Mouse (Mus musculus) ES-Bruce4 (cell line): ENCODE measurements around the gene Adgrl1. TPM values are rescaled to one million over a fixed set of nuclear protein-coding genes. Genes with fewer than 3 reads are reported as not detected.
A peak's percentile ranks its signal among the peaks of the same experiment; 100 is the strongest.
"Not testable (repeated sequence)": the region's sequence is repeated elsewhere in the genome, so short reads cannot be mapped to it uniquely, and the experiment has no call there.

Experiments
- H3K27ac ChIP-seq: 2 replicates; pipeline ENCODE4 v1.5.1; 2012; ENCODE audit warnings: low read length, inconsistent platforms; ENCODE audit not compliant: insufficient read depth
- H3K27me3 ChIP-seq: 2 replicates; pipeline ENCODE4 v1.6.1; 2012; ENCODE audit warnings: mild to moderate bottlenecking, low read length, inconsistent platforms; ENCODE audit not compliant: control insufficient read depth, poor library complexity, insufficient read depth, severe bottlenecking
- H3K36me3 ChIP-seq: 2 replicates; pipeline ENCODE4 v1.6.1; 2012; ENCODE audit warnings: inconsistent platforms, mild to moderate bottlenecking, low read length, moderate library complexity; ENCODE audit not compliant: control insufficient read depth, poor library complexity, insufficient read depth, severe bottlenecking
- H3K4me1 ChIP-seq: one replicate; pipeline ENCODE4 v1.8.1; 2011; ENCODE audit warnings: low read length; ENCODE audit not compliant: control insufficient read depth, insufficient read depth
- H3K4me3 ChIP-seq: 2 replicates; pipeline ENCODE4 v1.5.1; 2011; ENCODE audit warnings: low read depth, mild to moderate bottlenecking, low read length
- H3K9ac ChIP-seq: 2 replicates; pipeline ENCODE4 v1.6.1; 2012; ENCODE audit warnings: low read depth, mild to moderate bottlenecking, inconsistent platforms; ENCODE audit not compliant: poor library complexity, severe bottlenecking
- H3K9me3 ChIP-seq: replicated peaks from 2 replicates; pipeline ENCODE4 v1.6.1; 2012; ENCODE audit warnings: mild to moderate bottlenecking, low read length, inconsistent platforms; ENCODE audit not compliant: control insufficient read depth, poor library complexity, insufficient read depth, severe bottlenecking
- CTCF ChIP-seq: IDR thresholded peaks from one replicate; pipeline ENCODE4 v1.8.1; 2011; ENCODE audit warnings: low read depth, low read length
- EP300 ChIP-seq: IDR thresholded peaks from 2 replicates; pipeline ENCODE4 v1.6.1; 2011; ENCODE audit warnings: low read depth, low read length; ENCODE audit not compliant: insufficient read depth
- POLR2A ChIP-seq: IDR thresholded peaks from one replicate; pipeline ENCODE4 v1.8.1; 2011; ENCODE audit warnings: low read length; ENCODE audit not compliant: insufficient read depth
- polyA plus RNA-seq: library from polyadenylated mRNA; stranded (reverse); fragments of >200 nt; gene quantifications from 2 replicates; pipeline ENCODE4 v1.2.4, GENCODE M21; 2011; ENCODE audit warnings: low read depth; ENCODE audit not compliant: missing spikeins, insufficient read depth, insufficient read length

Gene Adgrl1
- polyA plus RNA-seq, 1 experiment, result 64.7 TPM

DNA sequence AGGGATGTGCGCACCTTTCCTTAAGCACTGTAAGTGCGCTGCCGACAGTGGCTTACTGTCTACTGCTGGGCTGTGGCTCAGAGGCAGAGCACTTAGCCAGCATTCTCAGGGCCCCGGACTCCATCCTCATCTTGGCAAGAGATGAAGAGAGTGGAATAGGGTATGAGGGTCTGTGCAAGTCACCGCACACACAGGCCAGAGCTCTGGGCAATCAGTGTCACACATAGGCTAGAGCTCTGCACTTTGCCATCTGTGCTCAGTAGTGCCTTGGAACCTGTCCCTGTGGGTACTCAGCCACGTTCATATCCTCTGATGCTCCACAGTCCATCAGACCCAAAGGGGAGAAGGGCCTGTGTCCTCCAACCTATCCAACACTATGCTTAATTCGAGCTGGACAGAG lies 81.6 kb downstream of the Adgrl1 start:
- Histone ChIP-seq H3K36me3 (peaks cover 5% of the 10 kb centered on the region; the same call in 1 of the 2 replicates), H3K9me3 (no peaks in the 10 kb centered on the region), H3K4me1 (no peaks in the 10 kb centered on the region), H3K4me3 (no peak overlapping the region), H3K27me3 (no peaks in the 10 kb centered on the region), H3K27ac (no peak overlapping the region), H3K9ac (no peak overlapping the region)
- TF ChIP-seq POLR2A (no peak), CTCF (no peak), EP300 (no peak)

- H3K27me3 ChIP-seq, result no peaks in the 10 kb centered on the region
- TF ChIP-seq CTCF (no peak), EP300 (no peak), POLR2A (no peak)
- H3K9me3 ChIP-seq, result no peaks in the 10 kb centered on the region
- H3K4me1 ChIP-seq, result no peaks in the 10 kb centered on the region
- peaks cover 5% of the 10 kb centered on the region; the same call in 1 of the 2 replicates for H3K36me3 ChIP-seq
- no peak overlapping the region for H3K9ac ChIP-seq
- no peak overlapping the region for H3K4me3 ChIP-seq
- H3K27ac ChIP-seq, result no peak overlapping the region
Measured at GRCm38 (mm10) chr8:83982449-83982848, 82.5 kb downstream of the Adgrl1 start.

DNA sequence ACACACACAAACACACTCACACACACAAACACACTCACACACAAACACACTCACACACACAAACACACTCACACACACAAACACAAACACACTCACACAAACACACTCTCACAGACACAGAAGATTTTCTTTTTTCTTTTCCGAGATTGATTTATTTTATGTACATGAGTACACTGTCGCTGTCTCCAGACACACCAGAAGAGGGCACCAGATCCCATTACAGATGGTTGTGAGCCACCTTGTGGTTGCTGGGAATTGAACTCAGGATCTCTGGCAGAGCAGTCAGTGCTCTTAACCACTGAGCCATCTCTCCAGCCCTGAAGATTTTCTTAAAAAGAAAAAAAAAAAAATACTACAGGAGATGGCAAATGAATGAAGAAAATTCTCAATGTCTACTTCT lies 83.3 kb downstream of the Adgrl1 start:
- H3K27ac ChIP-seq, H3K27me3 ChIP-seq, H3K9ac ChIP-seq, H3K9me3 ChIP-seq, H3K4me3 ChIP-seq, H3K36me3 ChIP-seq, H3K4me1 ChIP-seq: not testable (repeated sequence)
- peak; percentile 26 for TF ChIP-seq CTCF

- no peak for TF ChIP-seq EP300
- no peak for TF ChIP-seq POLR2A
- no peak for TF ChIP-seq CTCF
- Histone ChIP-seq H3K36me3 (peaks cover 9% of the 10 kb centered on the region), H3K27me3 (no peaks in the 10 kb centered on the region), H3K27ac (no peak overlapping the region), H3K9me3 (no peaks in the 10 kb centered on the region), H3K4me1 (no peaks in the 10 kb centered on the region), H3K9ac (no peak overlapping the region), H3K4me3 (no peak overlapping the region)
Measured at GRCm38 (mm10) chr8:83989243-83989642, 89.3 kb downstream of the Adgrl1 start.

- Histone ChIP-seq H3K36me3 (peaks cover 9% of the 10 kb centered on the region), H3K27ac (no peak overlapping the region), H3K27me3 (no peaks in the 10 kb centered on the region), H3K9ac (no peak overlapping the region), H3K9me3 (no peaks in the 10 kb centered on the region), H3K4me3 (no peak overlapping the region), H3K4me1 (no peaks in the 10 kb centered on the region)
- TF ChIP-seq POLR2A, result no peak
- TF ChIP-seq EP300, result no peak
- TF ChIP-seq CTCF, result no peak
Measured at GRCm38 (mm10) chr8:83990170-83990569, 90.3 kb downstream of the Adgrl1 start.

Other genes with a start within 250 kb of the Adgrl1 start
- 42.5 and 43.7 TPM in 2 replicates for gene Gipc1, start 247.4 kb upstream of the Adgrl1 start, polyA plus RNA-seq
- gene Ptger1, start 233.4 kb upstream of the Adgrl1 start, polyA plus RNA-seq, result 0.58 TPM in 1 of 2 replicates, not detected in the other
- 19.9 and 20.2 TPM in 2 replicates for gene Pkn1, start 200.9 kb upstream of the Adgrl1 start, polyA plus RNA-seq
- 117 and 121 TPM in 2 replicates for gene Ddx39, start 184.9 kb upstream of the Adgrl1 start, polyA plus RNA-seq
- gene Adgre5, start 158.8 kb upstream of the Adgrl1 start, polyA plus RNA-seq, result 16.8 and 17.5 TPM in 2 replicates
- 0.47 and 0.78 TPM in 2 replicates for gene Gm10644, start 55.1 kb downstream of the Adgrl1 start, polyA plus RNA-seq
- gene Asf1b, start 55.4 kb downstream of the Adgrl1 start, polyA plus RNA-seq, result 26.3 and 29.3 TPM in 2 replicates
- 51.8 and 54.1 TPM in 2 replicates for gene Prkaca, start 72.9 kb downstream of the Adgrl1 start, polyA plus RNA-seq
- gene Samd1, start 97.6 kb downstream of the Adgrl1 start, polyA plus RNA-seq, result 79.7 and 95.7 TPM in 2 replicates
- gene 1700067K01Rik, start 101.4 kb downstream of the Adgrl1 start, polyA plus RNA-seq, result 1.5 and 2.4 TPM in 2 replicates
- 11.2 and 15.9 TPM in 2 replicates for gene 2210011C24Rik, start 112.1 kb downstream of the Adgrl1 start, polyA plus RNA-seq
- gene Palm3, start 121.4 kb downstream of the Adgrl1 start, polyA plus RNA-seq, result 61.7 and 62.8 TPM in 2 replicates
- gene Il27ra, start 142.5 kb downstream of the Adgrl1 start, polyA plus RNA-seq, result 0.33 and 0.61 TPM in 2 replicates
- 1.4 and 1.9 TPM in 2 replicates for gene Rln3, start 144.9 kb downstream of the Adgrl1 start, polyA plus RNA-seq
- gene Gm10643, start 165.0 kb downstream of the Adgrl1 start, polyA plus RNA-seq, result 0.56 and 0.76 TPM in 2 replicates
- gene Rfx1, start 166.7 kb downstream of the Adgrl1 start, polyA plus RNA-seq, result 9.6 and 10.5 TPM in 2 replicates
- 43.4 and 44.0 TPM in 2 replicates for gene Dcaf15, start 204.7 kb downstream of the Adgrl1 start, polyA plus RNA-seq
- gene Podnl1, start 225.9 kb downstream of the Adgrl1 start, polyA plus RNA-seq, result 0.33 TPM in 1 of 2 replicates, not detected in the other
- 18.0 and 27.2 TPM in 2 replicates for gene Cc2d1a, start 247.8 kb downstream of the Adgrl1 start, polyA plus RNA-seq
- 3.8 and 4.7 TPM in 2 replicates for gene 4930432K21Rik, start 247.9 kb downstream of the Adgrl1 start, polyA plus RNA-seq